Mouse (Mus musculus) forebrain, embryonic 15.5 days (tissue): Measurements from ENCODE around the gene Mroh9. TPM values are rescaled to one million over a fixed set of nuclear protein-coding genes. Genes with fewer than 3 reads are reported as not detected.

ENCODE experiments used
- ATAC-seq: fragments of 200-750 bp; cut with Nextera tagmentation; replicated peaks from 2 replicates; pipeline ENCODE4 v1.8.0; 2017; ENCODE audit warnings: mild to moderate bottlenecking, moderate TSS enrichment, moderate library complexity
- H3K27ac ChIP-seq: fragments of 300-500 bp; sonication (generic); replicated peaks from 2 replicates; pipeline ENCODE4 v1.5.1; 2015; ENCODE audit warnings: mild to moderate bottlenecking, inconsistent platforms
- H3K27me3 ChIP-seq: fragments of 300-500 bp; sonication (generic); 2 replicates; pipeline ENCODE4 v1.6.1; 2015; ENCODE audit warnings: inconsistent platforms
- H3K36me3 ChIP-seq: fragments of 300-500 bp; sonication (generic); 2 replicates; pipeline ENCODE4 v1.6.1; 2015; ENCODE audit warnings: mild to moderate bottlenecking, inconsistent platforms
- H3K4me1 ChIP-seq: fragments of 300-500 bp; sonication (generic); 2 replicates; pipeline ENCODE4 v1.6.1; 2015; ENCODE audit warnings: inconsistent platforms
- H3K4me2 ChIP-seq: fragments of 300-500 bp; sonication (generic); replicated peaks from 2 replicates; pipeline ENCODE4 v1.6.1; 2015; ENCODE audit warnings: mild to moderate bottlenecking, inconsistent platforms
- H3K4me3 ChIP-seq: fragments of 300-500 bp; sonication (generic); 2 replicates; pipeline ENCODE4 v1.5.1; 2015; ENCODE audit warnings: mild to moderate bottlenecking, inconsistent platforms
- H3K9ac ChIP-seq: fragments of 300-500 bp; sonication (generic); replicated peaks from 2 replicates; pipeline ENCODE4 v1.6.1; 2015; ENCODE audit warnings: mild to moderate bottlenecking, inconsistent platforms
- H3K9me3 ChIP-seq: fragments of 300-500 bp; sonication (generic); 2 replicates; pipeline ENCODE4 v1.6.1; 2016; ENCODE audit warnings: inconsistent platforms
- WGBS: fragments of 180-500 bp; shearing (Covaris S2); methylation state at CpG from one replicate; pipeline ENCODE4 v1.1.7; 2015; ENCODE audit warnings: mixed read lengths; 5-methylcytosine and 5-hydroxymethylcytosine counted together
- polyA plus RNA-seq: library from polyadenylated mRNA; unstranded; fragments of >200 nt; fragmentation: Nextera tagmentation; extraction: Ambion mirVana; gene quantifications from 2 replicates; pipeline ENCODE4 v1.2.1, GENCODE M21; 2015

Gene Mroh9
- polyA plus RNA-seq, 1 experiment from 2014 or later, result not detected

- ATAC-seq, result no peak
- Histone ChIP-seq H3K9ac (no peak overlapping the region), H3K4me3 (no peak overlapping the region), H3K36me3 (no peaks in the 10 kb centered on the region), H3K4me1 (no peaks in the 10 kb centered on the region), H3K9me3 (no peaks in the 10 kb centered on the region), H3K27ac (no peak overlapping the region), H3K4me2 (no peak overlapping the region), H3K27me3 (no peaks in the 10 kb centered on the region)
- WGBS, result 38% methylated on average over 2 of the region's 2 CpGs
Observed at GRCm38 (mm10) chr1:163057363-163057762, 28.1 kb downstream of the Mroh9 start.

DNA sequence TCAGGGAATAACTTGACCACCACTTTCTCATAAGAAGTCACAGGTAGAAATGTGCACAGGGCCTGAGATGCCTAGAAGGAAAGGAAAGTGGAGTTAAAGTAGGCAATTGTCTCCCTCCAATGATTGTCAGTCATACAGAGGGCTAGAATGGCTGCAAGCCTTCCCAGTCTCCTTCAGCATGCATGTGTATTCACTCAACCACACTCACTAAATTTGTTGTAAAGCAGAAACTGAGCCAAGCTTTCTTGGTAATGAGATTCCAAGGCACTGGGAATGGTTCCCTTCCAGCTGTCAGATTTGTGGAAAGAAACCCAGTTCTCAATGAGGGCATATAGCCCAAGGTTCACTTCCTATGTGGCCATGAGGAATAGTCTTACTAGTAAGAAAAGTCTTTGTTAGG is 29.8 kb downstream of the Mroh9 start:
- Histone ChIP-seq H3K27ac (no peak overlapping the region), H3K4me1 (no peaks in the 10 kb centered on the region), H3K27me3 (no peaks in the 10 kb centered on the region), H3K4me3 (no peak overlapping the region), H3K9me3 (no peaks in the 10 kb centered on the region), H3K9ac (no peak overlapping the region), H3K4me2 (no peak overlapping the region), H3K36me3 (no peaks in the 10 kb centered on the region)
- no peak for ATAC-seq

- Histone ChIP-seq H3K27me3 (no peaks in the 10 kb centered on the region), H3K4me1 (no peaks in the 10 kb centered on the region), H3K4me3 (no peak overlapping the region), H3K4me2 (no peak overlapping the region), H3K36me3 (no peaks in the 10 kb centered on the region), H3K27ac (no peak overlapping the region), H3K9ac (no peak overlapping the region), H3K9me3 (no peaks in the 10 kb centered on the region)
- ATAC-seq, result no peak
Observed at GRCm38 (mm10) chr1:163023075-163023474, 62.4 kb downstream of the Mroh9 start.

GRCm38 (mm10) chr1:163009220-163009619 is 76.2 kb downstream of the Mroh9 start:
- H3K36me3 ChIP-seq, result no peaks in the 10 kb centered on the region
- H3K27ac ChIP-seq, result no peak overlapping the region
- ATAC-seq, result no peak
- H3K4me3 ChIP-seq, result no peak overlapping the region
- no peaks in the 10 kb centered on the region for H3K27me3 ChIP-seq
- no peaks in the 10 kb centered on the region for H3K9me3 ChIP-seq
- H3K4me1 ChIP-seq, result no peaks in the 10 kb centered on the region
- no peak overlapping the region for H3K9ac ChIP-seq
- 76% methylated on average over 3 of the region's 3 CpGs for WGBS
- no peak overlapping the region for H3K4me2 ChIP-seq

- H3K36me3 ChIP-seq, result no peaks in the 10 kb centered on the region
- H3K4me1 ChIP-seq, result no peaks in the 10 kb centered on the region
- H3K4me2 ChIP-seq, result no peak overlapping the region
- no peaks in the 10 kb centered on the region for H3K27me3 ChIP-seq
- no peak for ATAC-seq
- H3K9ac ChIP-seq, result no peak overlapping the region
- H3K27ac ChIP-seq, result no peak overlapping the region
- H3K9me3 ChIP-seq, result no peaks in the 10 kb centered on the region
- H3K4me3 ChIP-seq, result no peak overlapping the region
- WGBS, result 90% methylated on average over 2 of the region's 2 CpGs
Observed at GRCm38 (mm10) chr1:163003496-163003895, 82.0 kb downstream of the Mroh9 start.

- 71% methylated on average over 4 of the region's 4 CpGs for WGBS
Observed at GRCm38 (mm10) chr1:163001271-163001829, 84.1 kb downstream of the Mroh9 start.

GRCm38 (mm10) chr1:162987546-162987945 is 97.9 kb downstream of the Mroh9 start:
- Histone ChIP-seq H3K27ac (no peak overlapping the region), H3K4me2 (no peak overlapping the region), H3K9ac (no peak overlapping the region), H3K4me1 (no peaks in the 10 kb centered on the region), H3K4me3 (no peak overlapping the region), H3K9me3 (no peaks in the 10 kb centered on the region), H3K27me3 (no peaks in the 10 kb centered on the region), H3K36me3 (no peaks in the 10 kb centered on the region)
- no peak for ATAC-seq
- WGBS, result 92% methylated on average over 3 of the region's 3 CpGs

More at GRCm38 (mm10) chr1:163001271-163001829, 84.1 kb downstream of the Mroh9 start:
- Histone ChIP-seq H3K27me3 (no peaks in the 10 kb centered on the region), H3K4me1 (no peaks in the 10 kb centered on the region), H3K9ac (no peak overlapping the region), H3K36me3 (no peaks in the 10 kb centered on the region), H3K4me2 (no peak overlapping the region), H3K9me3 (no peaks in the 10 kb centered on the region), H3K4me3 (no peak overlapping the region), H3K27ac (no peak overlapping the region)
- ATAC-seq, result no peak

DNA sequence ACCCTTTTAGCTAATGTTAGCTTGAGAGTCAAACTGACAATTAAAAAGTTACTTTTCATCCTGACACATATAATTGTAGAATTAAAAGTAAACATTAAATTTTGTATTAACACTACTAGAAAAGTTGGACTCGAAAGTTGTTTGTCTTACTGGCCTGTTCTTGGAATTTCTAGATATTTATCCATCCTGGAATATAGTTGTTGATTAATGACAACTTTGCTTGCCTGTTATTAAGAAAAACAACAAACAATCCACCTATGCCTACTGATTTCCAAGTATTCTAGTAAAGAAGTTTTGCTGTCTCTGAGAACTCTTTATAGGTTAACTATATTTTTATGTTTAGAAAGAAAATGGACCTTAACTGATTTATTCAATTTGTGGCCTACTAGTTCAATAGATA is 98.7 kb downstream of the Mroh9 start:
- H3K4me3 ChIP-seq, result no peak overlapping the region
- no peaks in the 10 kb centered on the region for H3K9me3 ChIP-seq
- no peaks in the 10 kb centered on the region for H3K36me3 ChIP-seq
- H3K27me3 ChIP-seq, result no peaks in the 10 kb centered on the region
- no peak overlapping the region for H3K9ac ChIP-seq
- WGBS, result 91% methylated on average over 1 of the region's 1 CpGs
- no peak for ATAC-seq
- no peak overlapping the region for H3K27ac ChIP-seq
- H3K4me1 ChIP-seq, result no peaks in the 10 kb centered on the region
- H3K4me2 ChIP-seq, result no peak overlapping the region

DNA sequence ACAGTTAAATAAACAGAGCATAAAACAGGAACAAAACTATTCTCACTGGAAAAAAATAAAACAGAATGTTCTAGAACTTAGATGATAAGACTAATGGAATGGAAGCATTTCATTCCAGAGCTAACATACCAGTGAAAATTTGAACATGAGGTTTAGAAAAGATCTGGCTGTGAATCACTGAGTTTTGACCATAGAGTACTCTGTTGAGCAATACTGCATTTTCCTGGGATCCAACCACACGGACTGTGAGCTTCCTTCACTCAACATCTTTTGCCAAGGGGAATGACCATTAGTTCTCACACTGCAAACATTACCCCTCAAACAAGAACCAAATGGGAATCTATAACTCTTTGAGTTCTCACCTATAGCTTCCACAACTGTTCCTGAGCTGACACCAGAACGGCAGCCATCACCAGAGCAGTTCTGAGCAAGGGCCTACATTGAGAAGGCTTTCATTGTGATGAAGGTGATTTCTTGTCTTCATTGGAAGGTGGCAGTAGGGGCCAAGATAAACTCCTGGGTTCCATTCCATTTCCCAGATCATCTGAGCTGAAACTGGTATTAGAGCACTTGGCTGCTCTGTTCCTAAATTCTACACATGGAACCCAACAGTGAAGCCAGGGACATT is 99.2 kb downstream of the Mroh9 start:
- H3K9me3 ChIP-seq, result no peaks in the 10 kb centered on the region
- WGBS, result 91% methylated on average over 2 of the region's 2 CpGs
- no peaks in the 10 kb centered on the region for H3K36me3 ChIP-seq
- no peak for ATAC-seq
- no peak overlapping the region for H3K4me3 ChIP-seq
- H3K9ac ChIP-seq, result no peak overlapping the region
- no peaks in the 10 kb centered on the region for H3K4me1 ChIP-seq
- H3K27ac ChIP-seq, result no peak overlapping the region
- no peak overlapping the region for H3K4me2 ChIP-seq
- H3K27me3 ChIP-seq, result no peaks in the 10 kb centered on the region

- no peaks in the 10 kb centered on the region for H3K4me1 ChIP-seq
- no peak within 1 kb of the TSS for H3K9ac ChIP-seq
- H3K4me2 ChIP-seq, result no peak within 1 kb of the TSS
- H3K27ac ChIP-seq, result no peak within 1 kb of the TSS
- no peak within 1 kb of the TSS for H3K4me3 ChIP-seq
- WGBS, result 79% methylated on average over 1 of the region's 1 CpGs
- no peaks in the 10 kb centered on the region for H3K9me3 ChIP-seq
- no peaks in the 10 kb centered on the region for H3K27me3 ChIP-seq
- no peaks in the 10 kb centered on the region for H3K36me3 ChIP-seq
- no peak for ATAC-seq
Observed at GRCm38 (mm10) chr1:162984428-162984827, 101.0 kb downstream of the Mroh9 start, which contains the start of gene Fmo3. TSS of gene Fmo3 (minus strand) at chr1:162984528.

Other genes starting within 250 kb of the Mroh9 start
- 15.3 and 16.1 TPM in 2 replicates for gene Fmo1, start 219.1 kb downstream of the Mroh9 start, polyA plus RNA-seq
- gene Fmo2, start 186.9 kb downstream of the Mroh9 start, polyA plus RNA-seq, result 0.14 TPM in 1 of 2 replicates, not detected in the other
- not detected in 2 replicates for gene Fmo6, start 148.2 kb downstream of the Mroh9 start, polyA plus RNA-seq
- not detected in 2 replicates for gene Fmo3, start 101.1 kb downstream of the Mroh9 start, polyA plus RNA-seq
- gene Prrx1, start 228.0 kb upstream of the Mroh9 start, polyA plus RNA-seq, result 3.7 and 4.0 TPM in 2 replicates